Mouse (Mus musculus) Patski (cell line): ENCODE results near the gene Tmem200b. TPM values are rescaled to one million over a fixed set of nuclear protein-coding genes. Genes with fewer than 3 reads are reported as not detected.

ENCODE experiments used
- ATAC-seq: fragments of 100-300 bp; one replicate; pipeline ENCODE4 v1.8.0; 2021
- CTCF ChIA-PET: fragments of 350-600 bp; sonication (Branson Sonifier 250); formaldehyde crosslinking; loops from one replicate; lab custom pipeline; 2022; ENCODE audit warnings: inconsistent platforms; lab: Charles Lee
- POLR2A ChIA-PET: fragments of 350-600 bp; sonication (Branson Sonifier 250); formaldehyde crosslinking; loops from one replicate; lab custom pipeline; 2022; ENCODE audit warnings: antibody characterized with exemption, inconsistent platforms; lab: Charles Lee
- DNase-seq: peaks from one replicate; pipeline ENCODE4 v3.0.0-alpha.2; 2011; ENCODE audit warnings: low read depth, low spot score
- H3K27me3 ChIP-seq: fragments of 371-371 bp; one replicate; pipeline ENCODE4 v1.5.1; 2021
- CTCF ChIP-seq: fragments of 100-300 bp; IDR thresholded peaks from one replicate; pipeline ENCODE4 v1.5.1; 2021
- in situ Hi-C: fragments of 300-500 bp; cut with MboI; formaldehyde crosslinking; loops from 3 replicates; pipeline ENCODE4 v1.11.1; 2018; ENCODE audit warnings: low pct_unique_long_range_greater_than_20kb, mixed read lengths
- polyA plus RNA-seq: library from polyadenylated mRNA; unstranded; gene quantifications from one replicate; pipeline ENCODE4 v1.2.3, GENCODE M21; 2021

The Tmem200b gene
- polyA plus RNA-seq, 1 experiment from 2014 or later: not detected

DNA sequence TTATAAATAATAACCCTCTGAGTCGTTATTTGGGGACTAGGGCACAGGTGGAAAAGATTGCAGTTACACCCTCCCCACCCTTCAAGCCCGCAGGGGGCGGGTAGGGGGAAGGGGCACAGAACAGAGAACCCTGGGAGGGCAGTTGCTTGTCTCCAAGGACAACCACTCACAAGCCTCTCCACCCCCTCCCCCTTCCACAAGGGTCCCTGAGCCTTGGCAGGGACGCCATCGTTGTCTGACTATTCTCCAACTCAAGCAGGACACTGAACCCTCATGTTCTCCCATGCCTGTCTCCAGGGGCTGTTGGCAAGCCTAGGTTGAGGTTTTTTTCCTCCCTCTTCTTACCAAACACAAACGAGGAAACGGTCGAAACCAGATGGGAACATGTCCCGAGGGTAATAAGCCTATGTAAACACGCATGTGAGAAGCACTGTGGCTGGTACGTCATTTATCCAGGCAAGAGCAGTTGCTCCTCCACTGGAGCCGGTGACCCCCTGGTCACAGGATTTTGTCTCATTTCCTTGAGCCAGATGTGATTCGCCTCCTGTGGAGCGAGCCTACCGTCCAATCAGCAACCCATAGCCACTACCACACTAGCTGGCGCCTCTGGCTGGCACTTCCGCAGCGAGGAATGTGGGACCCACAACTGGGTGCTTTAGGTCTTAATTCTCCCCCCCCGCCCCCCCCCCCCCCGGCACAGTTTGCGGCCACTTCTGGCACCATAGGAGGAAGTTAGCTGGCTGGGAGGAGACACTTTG is 11.2 kb upstream of the Tmem200b start:
- no peaks in the 10 kb centered on the region for H3K27me3 ChIP-seq
- CTCF ChIA-PET: no interaction called here
- in situ Hi-C loops: no loop called here
- DNase-seq: no peak
- POLR2A ChIA-PET: no interaction called here
- no peak for TF ChIP-seq CTCF
- no peak for ATAC-seq

DNA sequence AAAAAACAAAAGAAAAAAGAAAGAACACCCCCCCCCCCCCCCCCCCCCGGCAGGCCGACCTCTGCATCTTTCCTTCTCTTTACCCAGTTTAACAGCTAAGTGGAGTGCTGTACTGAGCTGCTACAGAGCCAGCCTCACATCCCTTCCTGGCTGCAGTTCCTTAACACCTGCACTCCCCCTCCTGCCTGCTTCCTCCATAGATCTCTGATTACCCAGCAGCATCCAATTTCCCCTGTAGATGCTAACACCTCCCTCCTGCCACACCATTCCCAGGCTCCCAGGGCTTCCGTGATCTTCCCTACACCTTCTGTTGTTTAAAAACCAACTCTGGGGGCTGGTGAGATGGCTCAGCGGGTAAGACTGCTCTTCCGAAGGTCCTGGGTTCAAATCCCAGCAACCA is 10.1 kb upstream of the Tmem200b start:
- in situ Hi-C loops: no loop called here
- POLR2A ChIA-PET: no interaction called here

DNA sequence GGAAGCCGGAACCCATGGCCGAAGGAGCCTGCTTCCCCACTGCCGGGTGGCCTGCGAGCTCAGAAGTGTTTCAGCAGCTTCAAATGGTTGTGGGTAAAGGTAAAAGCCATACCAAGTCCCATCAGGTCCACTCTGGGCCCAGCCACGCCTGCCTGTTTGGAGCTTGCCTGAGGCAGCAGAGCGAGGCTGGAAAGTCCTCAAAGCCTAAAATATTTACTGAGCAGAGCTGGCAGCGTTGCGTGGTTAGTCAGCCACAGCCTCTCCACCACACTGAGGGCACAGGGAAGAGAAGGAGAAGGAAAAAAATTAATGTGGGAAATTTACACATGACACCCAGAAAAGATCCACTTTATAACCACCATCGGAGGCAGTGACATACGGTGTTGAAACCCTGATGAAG is 8.0 kb upstream of the Tmem200b start:
- peak; percentile 41 for DNase-seq
- POLR2A ChIA-PET: no interaction called here
- in situ Hi-C loops: no loop called here
- peak; percentile 16 for ATAC-seq
- H3K27me3 ChIP-seq: no peaks in the 10 kb centered on the region
- CTCF ChIA-PET: interaction anchor here (1.0 kb wide), 3 partner anchors 17 to 166 kb away, joined by 3 to 4 read pairs (median 4); no protein-coding TSS in a partner anchor
- TF ChIP-seq CTCF: no peak

More for the DNA sequence above, 10.1 kb upstream of the Tmem200b start:
- CTCF ChIA-PET: no interaction called here
- TF ChIP-seq CTCF: no peak
- no peaks in the 10 kb centered on the region for H3K27me3 ChIP-seq
- no peak for DNase-seq
- no peak for ATAC-seq

DNA sequence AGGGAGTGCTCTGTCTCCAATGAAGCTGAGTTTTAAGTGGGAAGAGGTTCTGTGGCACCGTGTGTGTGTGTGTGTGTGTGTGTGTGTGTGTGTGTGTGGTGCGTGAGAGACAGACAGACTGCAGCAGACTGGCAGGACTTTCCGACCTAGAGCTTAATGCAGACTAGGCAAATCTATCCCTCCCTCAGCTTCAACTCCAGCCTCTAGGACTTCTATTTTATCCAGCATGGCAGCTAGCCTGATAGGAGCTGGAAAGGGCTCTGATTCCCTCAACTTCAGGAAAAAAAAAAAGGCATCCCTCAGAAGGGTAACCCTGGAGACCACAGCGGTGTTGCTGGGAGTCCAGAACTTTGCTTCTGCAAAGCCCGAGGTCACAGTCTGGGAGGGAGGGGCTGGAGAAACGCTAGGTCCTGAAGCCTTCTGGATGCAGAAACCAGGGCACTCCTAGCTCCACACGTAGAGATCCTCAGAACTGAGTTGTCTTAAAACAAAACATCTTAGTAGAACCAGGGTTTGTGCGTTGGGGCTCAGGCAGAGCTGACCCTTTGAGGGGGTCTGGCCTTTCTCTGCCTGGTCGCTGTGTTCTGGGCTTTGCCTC is 7.4 kb upstream of the Tmem200b start:
- in situ Hi-C loops: no loop called here

DNA sequence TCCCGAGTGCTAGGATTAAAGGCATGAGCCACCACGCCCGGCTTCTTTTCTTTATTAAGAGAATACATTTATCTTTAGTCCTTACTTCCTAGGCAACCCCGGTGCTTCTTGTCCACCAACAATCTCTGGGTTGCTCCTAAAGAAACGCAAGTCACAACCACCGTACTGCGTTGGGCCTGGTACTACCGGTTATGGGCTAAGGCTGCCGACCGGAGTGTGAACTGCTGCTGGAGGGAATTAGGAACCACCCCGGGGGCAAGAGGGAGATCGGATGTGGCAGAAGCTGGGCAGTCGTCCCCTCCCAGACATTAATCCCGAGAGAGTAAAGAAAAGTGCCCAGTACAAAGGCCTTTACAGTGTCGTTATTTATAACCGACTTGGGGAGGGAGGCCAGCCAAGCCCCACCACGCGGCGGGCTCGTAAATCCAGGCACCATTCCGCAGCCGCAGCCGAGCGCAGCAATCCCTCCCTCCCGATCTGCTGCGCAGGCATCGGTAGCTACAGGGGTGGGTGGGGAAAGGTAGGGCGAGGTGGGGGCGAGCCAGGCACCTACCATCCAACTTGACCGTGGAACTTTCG is 6.6 kb upstream of the Tmem200b start:
- no peak for ATAC-seq

More for the DNA sequence above, 7.4 kb upstream of the Tmem200b start:
- ChIA-PET POLR2A (interaction anchor here (0.6 kb wide), 1 partner anchor 205 kb away, joined by 9 read pairs; no protein-coding TSS in a partner anchor), CTCF (interaction anchor here (1.0 kb wide), 3 partner anchors 17 to 166 kb away, joined by 3 to 4 read pairs (median 4); no protein-coding TSS in a partner anchor)
- DNase-seq: no peak
- ATAC-seq: no peak
- no peaks in the 10 kb centered on the region for H3K27me3 ChIP-seq
- no peak for TF ChIP-seq CTCF

DNA sequence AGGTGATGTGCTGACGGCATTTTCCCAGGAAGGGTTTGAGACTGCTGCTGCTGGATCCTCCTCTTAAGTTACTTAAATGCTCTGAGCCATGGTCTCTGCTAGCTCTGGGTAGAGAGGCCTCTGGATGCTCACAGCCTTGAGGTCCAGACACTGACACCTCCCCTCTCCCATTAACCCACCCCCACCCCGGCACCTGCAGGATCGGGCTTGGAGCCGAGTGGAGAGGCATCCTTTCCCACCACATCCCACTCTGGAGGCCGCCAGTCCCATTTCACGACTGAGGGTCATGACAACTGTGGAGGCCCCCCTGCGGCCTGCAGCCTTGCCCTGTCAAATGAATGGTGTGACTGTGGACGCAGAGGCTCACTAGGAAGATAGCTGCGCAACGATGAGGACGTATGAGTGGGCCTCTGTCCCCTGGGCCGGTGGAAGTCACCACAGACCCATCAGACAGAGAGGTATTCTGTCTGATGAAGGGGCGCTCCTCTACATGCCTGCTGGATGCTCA is 5.7 kb upstream of the Tmem200b start:
- H3K27me3 ChIP-seq: no peaks in the 10 kb centered on the region

More for the DNA sequence above, 6.6 kb upstream of the Tmem200b start:
- DNase-seq: no peak
- ChIA-PET CTCF (no interaction called here), POLR2A (interaction anchor here (0.6 kb wide), 1 partner anchor 204 kb away, joined by 9 read pairs; no protein-coding TSS in a partner anchor)
- in situ Hi-C loops: no loop called here
- TF ChIP-seq CTCF: no peak
- no peaks in the 10 kb centered on the region for H3K27me3 ChIP-seq

DNA sequence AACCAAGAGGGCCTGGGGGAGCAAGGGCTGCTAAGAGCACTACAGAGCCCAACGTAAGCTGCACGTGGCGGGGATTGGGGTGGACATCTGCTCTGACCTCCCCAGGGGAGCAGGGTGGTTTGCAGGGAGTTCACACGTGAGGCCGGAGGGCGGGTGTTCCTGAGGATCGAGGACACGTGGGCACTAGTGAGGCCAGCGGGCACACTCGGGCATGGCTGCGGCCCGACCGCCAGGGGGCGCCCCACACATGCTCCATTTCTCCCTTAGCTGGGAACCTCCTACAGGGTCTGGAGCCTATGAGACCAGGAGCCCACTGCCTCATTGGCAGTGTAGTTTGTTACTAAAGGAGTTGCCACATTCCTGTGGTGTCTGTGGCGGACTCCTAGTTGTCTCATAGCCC is 5.1 kb upstream of the Tmem200b start:
- POLR2A ChIA-PET: no interaction called here

More for the DNA sequence above, 5.7 kb upstream of the Tmem200b start:
- in situ Hi-C loops: no loop called here
- ChIA-PET POLR2A (interaction anchor here (0.7 kb wide), 1 partner anchor 156 kb away, joined by 4 read pairs; no protein-coding TSS in a partner anchor), CTCF (interaction anchor here (2.6 to 2.8 kb wide), 2 partner anchors 11 to 164 kb away, joined by 9 to 16 read pairs; no protein-coding TSS in a partner anchor)
- DNase-seq: no peak
- no peak for TF ChIP-seq CTCF
- ATAC-seq: no peak

DNA sequence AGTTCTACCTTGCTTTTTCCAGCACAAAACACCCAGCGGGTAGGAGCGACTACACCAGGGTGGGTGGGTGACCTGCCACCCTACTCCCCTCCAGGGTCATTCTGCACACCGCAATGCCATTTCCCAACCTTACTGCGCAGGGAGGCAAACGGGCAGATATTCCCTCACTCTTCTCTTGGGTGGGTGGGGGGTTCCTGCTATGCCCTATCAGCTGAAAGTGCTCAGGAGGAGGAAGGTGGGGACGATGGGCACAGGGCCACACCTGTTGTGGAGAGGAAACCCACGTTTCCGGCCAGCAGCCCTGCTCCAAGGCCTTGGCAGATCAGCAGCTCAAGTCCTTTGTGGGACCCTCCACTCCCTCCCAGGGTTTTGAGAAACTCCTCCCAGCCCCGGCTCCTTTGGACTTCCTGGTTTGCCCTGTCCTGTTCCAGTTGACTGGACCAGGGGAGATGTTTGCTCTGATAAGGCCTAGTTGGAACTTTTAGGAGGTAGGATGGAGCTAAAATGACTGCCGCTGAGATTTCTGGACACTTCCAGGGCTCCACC is 4.5 kb upstream of the Tmem200b start:
- CTCF ChIA-PET: interaction anchor here (2.6 to 2.8 kb wide), 2 partner anchors 10 to 162 kb away, joined by 9 to 16 read pairs; no protein-coding TSS in a partner anchor
- ATAC-seq (no peak), DNase-seq (no peak)
- no peaks in the 10 kb centered on the region for H3K27me3 ChIP-seq
- in situ Hi-C loops: no loop called here
- TF ChIP-seq CTCF: no peak
- POLR2A ChIA-PET: no interaction called here

More for the DNA sequence above, 5.1 kb upstream of the Tmem200b start:
- no peak for TF ChIP-seq CTCF
- in situ Hi-C loops: no loop called here
- DNase-seq: no peak
- CTCF ChIA-PET: interaction anchor here (2.6 to 2.8 kb wide), 2 partner anchors 11 to 163 kb away, joined by 9 to 16 read pairs; no protein-coding TSS in a partner anchor
- peak; percentile 56 for ATAC-seq
- H3K27me3 ChIP-seq: no peaks in the 10 kb centered on the region

DNA sequence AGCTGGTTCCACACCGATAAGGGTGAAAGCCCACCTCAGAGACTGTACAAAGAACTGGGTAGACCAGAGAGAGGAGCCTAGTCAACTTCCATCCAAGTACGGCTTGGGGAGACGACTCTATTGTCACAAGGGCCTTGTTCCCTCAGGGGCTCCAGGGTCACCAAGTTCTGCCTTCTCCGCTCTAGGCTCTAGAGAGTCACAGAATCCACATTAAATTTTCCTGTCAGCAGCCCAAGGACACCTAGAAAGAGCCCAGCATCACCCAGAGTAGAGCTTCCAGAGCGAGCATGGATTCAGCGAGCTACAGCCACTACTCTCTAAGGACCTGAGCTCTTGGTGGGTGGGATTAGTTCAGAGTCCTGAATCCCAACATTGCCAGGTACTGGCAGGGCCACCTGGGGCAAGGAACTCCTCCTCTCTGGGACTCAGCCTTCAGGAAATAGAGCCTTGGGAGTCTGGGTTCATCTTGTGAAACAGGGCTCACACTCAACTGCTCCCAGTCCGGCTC is 3.5 kb upstream of the Tmem200b start:
- ChIA-PET CTCF (interaction anchor here (1.1 to 2.8 kb wide), 3 partner anchors 9 to 161 kb away, joined by 3 to 16 read pairs (median 9); no protein-coding TSS in a partner anchor), POLR2A (interaction anchor here (0.6 kb wide), 1 partner anchor 10 kb away, joined by 3 read pairs; no protein-coding TSS in a partner anchor)
- ATAC-seq (no peak), DNase-seq (no peak)
- no peaks in the 10 kb centered on the region for H3K27me3 ChIP-seq
- no peak for TF ChIP-seq CTCF
- in situ Hi-C loops: no loop called here
